7 mouse cellular contexts compared by ENCODE assay signal in genomic region chr4:106617056-106617455, GRCm38 (mm10). TPM values are rescaled to one million over a fixed set of nuclear protein-coding genes. Genes with fewer than 3 reads are reported as not detected.
DNase-seq lines count a peak whose midpoint lies in the region; ATAC-seq and TF ChIP-seq lines count a peak whose summit lies in the region.

Lexm (minus strand) TSS chr4:106617241.

- no peak within 1 kb of the TSS for H3K27ac ChIP-seq in lung, postnatal 0 days (ENCODE audit: low read length)
- H3K27ac ChIP-seq in embryonic facial prominence, embryonic 11.5 days (replicated peaks; ENCODE audit: low read depth, low read length): no peak within 1 kb of the TSS
- H3K27ac ChIP-seq in intestine, postnatal 0 days (ENCODE audit: low read depth, low read length): no peak within 1 kb of the TSS
- H3K27ac ChIP-seq in neural tube, embryonic 15.5 days (replicated peaks): no peak within 1 kb of the TSS

- 1% methylated on average over 17 of the region's 19 CpGs for WGBS in lung, postnatal 0 days
- WGBS in embryonic facial prominence, embryonic 11.5 days: 2% methylated on average over 18 of the region's 19 CpGs
- 3% methylated on average over 18 of the region's 19 CpGs for WGBS in intestine, postnatal 0 days
- 0% methylated on average over 19 of the region's 19 CpGs for WGBS in neural tube, embryonic 15.5 days

- H3K9ac ChIP-seq in lung, postnatal 0 days (replicated peaks; ENCODE audit: low read depth): no peak within 1 kb of the TSS
- no peak within 1 kb of the TSS for H3K9ac ChIP-seq in embryonic facial prominence, embryonic 11.5 days (replicated peaks; ENCODE audit: low read length)
- H3K9ac ChIP-seq in intestine, postnatal 0 days (ENCODE audit: low read depth, low read length): no peak within 1 kb of the TSS
- H3K9ac ChIP-seq in neural tube, embryonic 15.5 days (replicated peaks): 0 out of 2 replicates have a peak within 1 kb of the TSS, but pooled peaks have one; percentile 17

- no peaks in the 10 kb centered on the region for H3K9me3 ChIP-seq in lung, postnatal 0 days (ENCODE audit: low read length)
- no peaks in the 10 kb centered on the region for H3K9me3 ChIP-seq in embryonic facial prominence, embryonic 11.5 days (replicated peaks; ENCODE audit: control insufficient read depth, low read length)
- H3K9me3 ChIP-seq in intestine, postnatal 0 days (ENCODE audit: control insufficient read depth): no peaks in the 10 kb centered on the region
- H3K9me3 ChIP-seq in neural tube, embryonic 15.5 days (replicated peaks): no peaks in the 10 kb centered on the region

- no peaks in the 10 kb centered on the region for H3K36me3 ChIP-seq in lung, postnatal 0 days (ENCODE audit: insufficient read depth, low read length)
- no peaks in the 10 kb centered on the region for H3K36me3 ChIP-seq in embryonic facial prominence, embryonic 11.5 days (replicated peaks; ENCODE audit: control insufficient read depth, insufficient read depth, low read depth, low read length)
- no peaks in the 10 kb centered on the region for H3K36me3 ChIP-seq in intestine, postnatal 0 days (ENCODE audit: control insufficient read depth, insufficient read depth)
- H3K36me3 ChIP-seq in neural tube, embryonic 15.5 days: no peaks in the 10 kb centered on the region

- H3K4me3 ChIP-seq in lung, postnatal 0 days (ENCODE audit: low read depth, low read length): no peak within 1 kb of the TSS
- H3K4me3 ChIP-seq in embryonic facial prominence, embryonic 11.5 days (ENCODE audit: low read depth, low read length): no peak within 1 kb of the TSS
- peak within 1 kb of the TSS; percentile 25; the same call in 1 of the 2 replicates for H3K4me3 ChIP-seq in intestine, postnatal 0 days (ENCODE audit: low read depth, low read length)
- H3K4me3 ChIP-seq in neural tube, embryonic 15.5 days (replicated peaks): peak within 1 kb of the TSS; percentile 27

- ATAC-seq in lung, postnatal 0 days: peak; percentile 26; the same call in 1 of the 2 replicates
- no peak for ATAC-seq in embryonic facial prominence, embryonic 11.5 days (replicated peaks; ENCODE audit: insufficient number of reproducible peaks, low FRiP score, low TSS enrichment, low read depth)
- ATAC-seq in intestine, postnatal 0 days: no peak
- 0 out of 2 replicates have a peak, but pooled peaks have one; percentile 23 for ATAC-seq in neural tube, embryonic 15.5 days (ENCODE audit: low FRiP score)

- no peak for TF ChIP-seq CTCF in lung, postnatal 0 days (IDR thresholded peaks at IDR 0.05)
- no peak for TF ChIP-seq CTCF in intestine, postnatal 0 days (IDR thresholded peaks at IDR 0.05; ENCODE audit: low read depth)

- H3K4me2 ChIP-seq in lung, postnatal 0 days (replicated peaks; ENCODE audit: low read depth, low read length): peak within 1 kb of the TSS; percentile 19; the same call in 1 of the 2 replicates
- peak within 1 kb of the TSS; percentile 27 for H3K4me2 ChIP-seq in embryonic facial prominence, embryonic 11.5 days (ENCODE audit: low read depth, low read length)
- H3K4me2 ChIP-seq in intestine, postnatal 0 days (replicated peaks; ENCODE audit: low read depth): peak within 1 kb of the TSS; percentile 62
- peak within 1 kb of the TSS; percentile 60 for H3K4me2 ChIP-seq in neural tube, embryonic 15.5 days

- TF ChIP-seq EP300 in lung, postnatal 0 days (IDR thresholded peaks at IDR 0.05): no peak

- DNase-seq in lung, postnatal 0 days (ENCODE audit: low spot score): no peak
- no peak for DNase-seq in lung, postnatal 10 days
- DNase-seq in embryonic facial prominence, embryonic 11.5 days (ENCODE audit: low spot score): peak; percentile 52
- no peak for DNase-seq in urinary bladder, postnatal 36 days (ENCODE audit: low spot score in 2 of 2)
- no peak for DNase-seq in cerebellum, postnatal 25 days

- H3K4me1 ChIP-seq in lung, postnatal 0 days (ENCODE audit: insufficient read depth, low read depth, low read length): peaks cover 3% of the 10 kb centered on the region; the same call in 1 of the 2 replicates
- H3K4me1 ChIP-seq in embryonic facial prominence, embryonic 11.5 days (ENCODE audit: control insufficient read depth, insufficient read depth, low read length): no peaks in the 10 kb centered on the region; the same call in 1 of the 2 replicates
- 0 out of 2 replicates have a peak, but pooled peaks cover 8% of the 10 kb centered on the region for H3K4me1 ChIP-seq in intestine, postnatal 0 days (replicated peaks; ENCODE audit: control insufficient read depth, insufficient read depth, low read length)
- peaks cover 24% of the 10 kb centered on the region for H3K4me1 ChIP-seq in neural tube, embryonic 15.5 days

- peaks cover 5% of the 10 kb centered on the region; the same call in 1 of the 2 replicates for H3K27me3 ChIP-seq in lung, postnatal 0 days (replicated peaks; ENCODE audit: insufficient read depth, low read length)
- peaks cover 2% of the 10 kb centered on the region for H3K27me3 ChIP-seq in embryonic facial prominence, embryonic 11.5 days (ENCODE audit: control insufficient read depth, insufficient read depth, low read length)
- H3K27me3 ChIP-seq in intestine, postnatal 0 days (replicated peaks; ENCODE audit: control insufficient read depth, insufficient read depth, low read length): no peaks in the 10 kb centered on the region
- peaks cover 13% of the 10 kb centered on the region for H3K27me3 ChIP-seq in neural tube, embryonic 15.5 days (replicated peaks)

RNA-seq across cellular contexts. Expression of gene Lexm, which starts in this region (rescaled TPM):
- not detected in 2 replicates for polyA plus RNA-seq in lung, postnatal 0 days (2015; fragmentation: Nextera tagmentation; extraction: Ambion mirVana)
- 0.48 TPM in 1 of 2 replicates, not detected in the other for polyA plus RNA-seq in embryonic facial prominence, embryonic 11.5 days (2014; fragmentation: Nextera tagmentation; extraction: Ambion mirVana)
- not detected in 2 replicates for polyA plus RNA-seq in intestine, postnatal 0 days (2015; fragmentation: Nextera tagmentation; extraction: Ambion mirVana)
- not detected in 2 replicates for polyA plus RNA-seq in neural tube, embryonic 15.5 days (2015; fragmentation: Nextera tagmentation; extraction: Ambion mirVana)

Comparison
In these comparisons a context has a peak if more than half of its experiments do, and no peak if none do; other contexts are left out.
1. Peak in ATAC-seq and H3K4me2 ChIP-seq in lung, postnatal 0 days; RNA of the gene not detected or under 1 TPM.
2. Peak in DNase-seq and H3K4me2 ChIP-seq in embryonic facial prominence, embryonic 11.5 days; RNA of the gene not detected or under 1 TPM.
3. Peak in ATAC-seq, H3K4me3 ChIP-seq, H3K9ac ChIP-seq and H3K4me2 ChIP-seq in neural tube, embryonic 15.5 days; RNA of the gene not detected or under 1 TPM.